Mouse (Mus musculus) heart, adult 9 months (tissue): Measurements from ENCODE around the gene Dctpp1.
A peak's percentile ranks its signal among the peaks of the same experiment; 100 is the strongest.

Source experiments
- DNase-seq, 2 experiments: peaks; one replicate each; pipeline ENCODE4 v3.0.0; 2022; ENCODE audit warnings: low spot score in 2 of 2

Gene Dctpp1

GRCm38 (mm10) chr7:127260309-127261111, at the start of gene Dctpp1:
TSS of gene Dctpp1 (minus strand) at chr7:127260709.
- peak; percentile 99 for DNase-seq

- DNase-seq, result no peak
Measured at GRCm38 (mm10) chr7:127309951-127310350, 49.4 kb upstream of the Dctpp1 start.

DNA sequence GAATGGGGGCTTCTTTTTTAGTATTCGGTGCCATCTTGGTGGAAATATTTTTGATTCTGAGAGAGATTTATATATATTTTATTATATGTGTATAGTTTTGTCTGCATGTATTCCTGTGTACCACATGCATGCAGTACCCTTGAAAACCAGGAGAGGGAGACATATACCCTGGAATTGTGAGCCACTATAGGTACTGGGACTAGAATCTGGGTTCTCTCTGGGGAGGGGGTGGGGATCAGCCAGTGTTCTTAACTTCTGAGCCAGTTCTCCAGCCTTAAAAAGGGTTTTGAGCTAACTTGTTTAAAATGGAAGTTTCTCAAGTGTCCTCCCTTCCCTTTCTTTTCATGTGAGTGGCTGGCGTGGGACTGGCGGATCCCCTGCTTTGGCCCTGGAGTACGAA, 48.4 kb upstream of the Dctpp1 start:
- peak in 1 of 2 experiments; percentile 55 for DNase-seq

- DNase-seq, result no peak
Measured at GRCm38 (mm10) chr7:127308431-127308830, 47.9 kb upstream of the Dctpp1 start.

- no peak for DNase-seq
Measured at GRCm38 (mm10) chr7:127297586-127298193, 37.2 kb upstream of the Dctpp1 start.

GRCm38 (mm10) chr7:127296786-127297555, 36.5 kb upstream of the Dctpp1 start:
- DNase-seq, result no peak

DNA sequence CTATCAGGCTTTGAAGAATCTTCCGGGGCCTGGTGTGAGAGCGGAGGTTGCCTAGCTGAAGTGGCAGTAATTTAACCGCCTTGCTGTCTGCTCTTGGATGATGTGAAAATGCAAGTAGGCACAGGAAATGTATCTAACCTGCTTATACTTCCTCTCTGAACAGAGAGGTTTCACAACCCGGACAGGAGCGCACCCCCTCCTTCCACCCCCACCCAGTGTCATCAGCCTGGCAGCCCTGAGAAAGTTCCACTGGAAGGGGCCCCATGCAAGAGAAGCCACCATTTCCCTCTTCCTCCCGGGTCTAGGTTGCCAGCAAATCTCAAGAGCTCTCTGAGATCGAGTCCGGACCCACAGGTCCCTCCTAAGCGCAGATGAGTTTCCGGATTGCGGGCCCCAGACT, 35.6 kb upstream of the Dctpp1 start, which contains the start of gene Itgal:
TSS of gene Itgal (plus strand) at position 163 of the 400 bp plus-strand sequence.
- DNase-seq, result no peak

- no peak for DNase-seq
Measured at GRCm38 (mm10) chr7:127290142-127290541, 29.6 kb upstream of the Dctpp1 start.

DNA sequence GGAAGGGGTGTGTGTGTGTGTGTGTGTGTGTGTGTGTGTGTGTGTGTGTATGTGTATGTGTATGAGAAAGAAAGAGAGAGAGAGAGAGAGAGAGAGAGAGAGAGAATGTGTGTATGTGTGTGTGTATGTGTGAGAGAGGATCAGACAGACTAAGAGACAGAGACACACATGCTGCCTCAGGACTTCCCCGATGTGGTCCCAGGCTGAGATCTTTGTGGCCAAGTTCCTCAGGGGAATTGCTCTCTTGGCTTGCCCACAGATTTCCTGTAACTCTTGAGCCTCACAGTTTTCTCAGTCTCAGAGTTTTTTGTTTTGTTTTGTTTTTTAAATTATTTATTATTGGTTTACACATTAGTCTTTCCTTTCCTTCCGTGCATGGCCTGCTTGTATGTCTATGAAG, 28.8 kb upstream of the Dctpp1 start:
- no peak for DNase-seq

- DNase-seq, result no peak
Measured at GRCm38 (mm10) chr7:127287940-127288339, 27.4 kb upstream of the Dctpp1 start.

DNA sequence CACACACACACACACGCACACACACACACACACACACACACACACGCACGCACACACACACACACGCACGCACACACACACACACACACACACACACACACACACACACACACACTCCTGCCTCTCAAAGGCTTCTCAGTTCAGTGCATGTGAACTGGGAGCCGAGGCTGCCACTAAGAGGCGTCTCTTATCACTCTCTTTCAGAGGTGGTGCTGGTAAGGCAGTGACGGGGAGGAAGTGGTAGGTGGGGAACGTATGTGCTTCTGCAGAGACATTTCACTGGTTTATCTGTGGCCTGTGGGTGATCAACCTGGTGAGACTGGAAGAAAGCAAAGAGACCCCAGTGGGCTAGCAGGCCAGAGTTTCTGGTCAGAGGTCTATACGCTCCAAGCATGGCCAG, 24.6 kb upstream of the Dctpp1 start:
- DNase-seq, result no peak

GRCm38 (mm10) chr7:127282190-127282589, 21.7 kb upstream of the Dctpp1 start:
- no peak for DNase-seq

DNA sequence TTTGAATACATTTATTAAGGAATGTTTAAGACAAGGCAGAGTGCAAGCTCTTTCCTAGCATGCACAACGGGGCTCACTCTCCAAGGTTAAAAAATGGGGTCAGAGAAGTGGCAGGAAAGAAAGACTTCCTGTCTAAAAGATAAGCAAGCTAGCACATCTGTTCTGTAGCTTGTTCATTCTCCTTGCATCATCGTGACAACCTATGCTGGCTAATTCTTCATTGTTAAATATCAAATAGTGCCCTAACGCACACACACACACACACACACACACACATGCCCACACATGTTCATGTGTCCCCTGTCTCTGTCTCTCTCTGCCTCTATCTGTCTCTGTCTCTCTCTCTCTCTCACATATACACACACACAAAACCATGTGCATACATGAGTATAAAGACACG, 20.6 kb upstream of the Dctpp1 start:
- no peak for DNase-seq

- peak in 1 of 2 experiments; percentile 32 for DNase-seq
Measured at GRCm38 (mm10) chr7:127280092-127280491, 19.6 kb upstream of the Dctpp1 start.

- no peak for DNase-seq
Measured at GRCm38 (mm10) chr7:127278311-127278710, 17.8 kb upstream of the Dctpp1 start.

DNA sequence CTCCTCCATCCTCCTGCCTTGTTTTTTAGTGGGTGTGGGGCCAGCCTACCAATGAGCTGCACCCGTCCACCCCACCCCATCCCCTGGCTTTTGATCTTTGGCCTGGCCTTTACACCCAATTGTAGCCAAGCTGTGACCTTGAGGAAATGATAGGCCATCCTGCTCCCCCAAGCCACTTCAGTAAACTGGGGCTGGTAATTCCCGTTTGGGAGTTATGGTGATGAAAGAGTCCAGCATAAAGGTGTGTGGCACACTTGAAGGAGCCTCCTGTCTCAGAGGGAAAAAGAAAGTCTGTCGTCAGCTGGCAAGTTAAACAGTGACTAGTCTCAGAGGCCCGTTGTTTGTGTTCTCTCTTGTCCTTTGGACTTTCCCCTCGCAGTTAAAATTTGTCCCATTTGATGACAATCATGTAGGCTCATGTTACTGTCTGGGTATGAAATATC, 16.0 kb upstream of the Dctpp1 start:
- no peak for DNase-seq

DNA sequence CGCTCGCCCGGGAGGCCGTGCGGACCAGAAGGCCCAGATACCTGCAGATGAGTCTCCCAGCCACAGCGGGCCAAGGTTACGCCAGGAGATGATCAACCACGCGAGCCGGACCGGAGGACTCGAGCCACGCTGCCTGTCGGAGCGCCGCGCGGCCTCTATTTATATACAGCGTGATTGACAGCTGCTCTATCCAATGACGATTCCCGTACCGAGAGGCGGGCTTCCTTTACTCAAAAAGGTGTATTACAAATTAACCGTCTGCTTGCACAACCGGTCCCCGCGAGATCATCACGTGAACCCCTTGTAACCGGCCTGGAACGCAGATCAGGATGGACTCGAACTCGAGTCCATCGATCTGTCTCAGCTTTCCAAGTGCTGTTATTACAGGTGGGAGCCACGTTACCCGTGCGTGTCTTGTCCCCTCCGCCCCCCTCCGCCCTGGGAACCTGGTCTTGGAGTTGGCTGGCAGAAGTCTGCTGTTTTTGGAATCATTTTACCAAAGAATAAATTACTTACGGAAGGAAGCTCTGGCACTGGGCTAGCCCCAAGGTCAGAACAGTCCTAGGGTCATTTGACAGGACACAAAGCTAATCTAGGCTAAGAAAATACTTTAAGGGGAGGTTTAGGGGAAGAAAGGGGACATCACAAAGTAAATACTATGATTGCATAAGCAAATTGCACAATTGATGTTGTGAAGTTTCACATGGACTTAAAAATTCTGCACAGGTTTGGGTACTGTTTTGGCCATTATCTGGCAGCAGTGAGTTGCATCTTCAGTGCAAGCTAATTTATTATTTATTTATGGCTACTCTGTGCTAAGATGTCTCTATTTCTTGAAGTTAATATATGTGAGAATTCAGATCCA, 13.6 kb upstream of the Dctpp1 start, which contains the start of gene Sephs2:
TSS of gene Sephs2 (minus strand) at position 131 of the 865 bp plus-strand sequence.
- peak; percentile 96 to 97 for DNase-seq

- DNase-seq, result no peak
Measured at GRCm38 (mm10) chr7:127273118-127273923, 12.8 kb upstream of the Dctpp1 start.

DNA sequence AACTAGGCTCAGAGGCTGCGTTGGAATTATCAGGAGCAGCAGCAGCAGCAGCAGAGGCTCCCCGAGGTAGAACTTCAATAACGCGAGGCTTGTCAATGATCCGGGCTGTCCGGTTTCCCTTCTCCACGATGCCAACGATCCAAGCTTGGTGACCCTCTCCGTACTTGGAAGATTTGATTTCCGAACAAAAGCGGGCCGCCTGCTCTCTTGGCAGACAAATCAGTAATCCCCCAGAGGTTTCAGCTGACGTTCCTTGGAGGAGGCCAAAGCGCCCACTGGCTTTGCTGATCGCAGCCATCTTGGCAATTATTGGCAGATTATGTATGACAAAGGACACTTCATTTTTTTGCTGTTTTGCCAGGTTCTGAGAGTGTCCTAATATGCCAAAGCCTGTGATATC, 12.1 kb upstream of the Dctpp1 start:
- DNase-seq, result no peak

DNA sequence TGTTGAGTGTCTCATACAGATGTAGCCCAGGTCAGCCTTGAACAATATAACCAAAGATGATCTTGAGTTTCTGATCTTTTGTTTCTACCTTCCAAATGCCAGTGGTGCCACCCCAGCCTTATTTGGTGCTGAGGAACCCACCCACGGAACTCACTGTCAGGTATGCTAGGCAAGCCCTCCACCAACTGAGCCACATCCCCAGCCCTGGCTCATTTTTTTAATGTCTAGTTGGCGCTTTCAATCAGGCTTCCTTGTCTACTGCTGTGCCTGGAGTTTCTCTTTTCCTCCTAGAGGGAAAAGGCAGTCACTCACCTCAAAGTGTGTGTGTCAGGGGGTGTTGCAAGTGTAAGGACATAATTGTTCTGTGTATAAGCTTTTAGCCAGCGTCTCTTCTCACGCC, 10.6 kb upstream of the Dctpp1 start:
- no peak for DNase-seq
